Mouse (Mus musculus): Measurements from ENCODE around the gene Tm9sf3. TPM values are rescaled to one million over a fixed set of nuclear protein-coding genes. Genes with fewer than 3 reads are reported as not detected.

The Tm9sf3 gene
- total RNA-seq, 4 experiments from 2014 or later, result 119 to 131 (median 126) TPM

DNA sequence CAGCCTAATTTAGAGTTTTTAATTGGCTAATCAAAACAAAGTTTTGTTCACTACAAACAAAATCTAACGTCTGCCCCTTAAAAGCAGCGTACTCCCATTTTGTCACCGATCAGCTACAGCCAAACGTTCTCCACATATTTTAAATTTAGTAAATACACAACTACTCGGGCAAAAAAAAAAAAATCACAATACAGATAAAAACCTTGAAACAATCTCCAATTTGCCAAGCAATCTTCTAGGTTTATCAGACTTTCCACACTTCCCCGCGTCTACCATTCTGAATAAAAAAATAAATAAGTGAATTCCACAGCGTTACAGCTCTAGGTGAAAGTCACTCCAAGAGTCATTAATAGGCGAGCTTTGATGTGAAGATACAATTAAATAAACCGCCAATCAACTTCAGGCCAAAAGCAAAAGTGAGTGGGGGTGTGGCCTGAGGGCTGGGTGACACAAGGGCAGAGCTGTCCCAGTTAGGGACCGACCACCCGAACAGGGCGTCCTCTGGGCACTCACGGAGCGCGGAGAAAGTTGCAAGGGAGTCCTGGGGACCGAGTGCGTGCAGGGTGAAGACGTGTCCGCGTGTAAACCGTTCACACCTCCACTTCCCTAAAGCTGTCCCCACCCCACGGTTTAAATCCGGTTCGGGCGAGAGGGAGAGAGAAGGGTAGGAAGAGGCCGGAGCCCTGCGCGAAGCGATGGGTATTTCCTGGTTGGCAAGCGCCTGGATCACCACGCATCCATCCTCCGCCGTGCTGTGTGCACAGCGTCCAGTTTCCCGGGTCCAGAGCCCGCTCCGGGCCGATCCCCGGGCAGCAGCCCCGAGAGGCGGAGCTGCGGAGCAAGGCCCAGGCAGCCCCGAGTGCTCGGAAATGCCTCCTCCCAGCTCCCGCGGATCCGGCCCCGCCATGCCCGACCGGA is 826 bp downstream of the Tm9sf3 start:
- peak; percentile 36 to 47 for DNase-seq (ENCODE audit: low spot score in 2 of 2)

DNA sequence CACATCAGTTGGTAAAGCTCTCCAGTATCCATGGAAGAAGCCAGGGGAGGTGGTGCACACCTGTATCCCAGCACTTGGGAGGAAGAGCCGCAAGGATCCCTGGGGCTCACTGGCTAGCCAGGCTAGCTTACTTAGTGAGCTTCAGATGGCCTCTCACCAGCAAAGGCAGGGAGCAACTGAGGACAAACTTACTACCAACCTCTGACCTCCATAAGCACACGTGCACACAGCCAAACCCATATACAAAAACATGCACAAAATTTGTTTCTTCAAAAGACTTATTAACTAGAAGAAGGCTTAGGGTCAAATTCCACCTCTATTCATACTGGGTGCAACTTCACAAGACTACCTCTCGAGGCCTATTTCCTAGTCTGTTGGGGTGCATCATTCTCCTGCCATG is 3.1 kb downstream of the Tm9sf3 start:
- DNase-seq (ENCODE audit: low spot score in 2 of 2), result no peak

DNA sequence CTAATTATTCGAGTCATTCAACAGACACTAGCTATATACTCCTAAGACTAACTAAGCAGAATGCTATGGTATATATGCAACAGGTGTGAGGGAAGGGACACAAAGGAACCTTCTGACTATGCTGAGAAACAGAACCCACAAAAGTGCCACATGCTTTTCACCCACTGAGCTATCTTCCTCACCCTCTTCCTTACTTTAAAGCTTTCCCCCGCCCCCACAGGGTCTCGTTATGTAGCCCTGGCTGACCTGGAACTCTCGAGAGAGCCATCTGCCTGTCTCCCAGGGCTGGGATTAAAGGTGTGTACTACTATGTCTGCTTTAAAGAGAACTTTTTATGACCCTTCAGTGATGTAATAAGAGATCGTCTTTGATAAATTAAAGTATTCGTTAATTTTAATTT is 4.5 kb downstream of the Tm9sf3 start:
- DNase-seq (ENCODE audit: low spot score in 2 of 2), result no peak

DNA sequence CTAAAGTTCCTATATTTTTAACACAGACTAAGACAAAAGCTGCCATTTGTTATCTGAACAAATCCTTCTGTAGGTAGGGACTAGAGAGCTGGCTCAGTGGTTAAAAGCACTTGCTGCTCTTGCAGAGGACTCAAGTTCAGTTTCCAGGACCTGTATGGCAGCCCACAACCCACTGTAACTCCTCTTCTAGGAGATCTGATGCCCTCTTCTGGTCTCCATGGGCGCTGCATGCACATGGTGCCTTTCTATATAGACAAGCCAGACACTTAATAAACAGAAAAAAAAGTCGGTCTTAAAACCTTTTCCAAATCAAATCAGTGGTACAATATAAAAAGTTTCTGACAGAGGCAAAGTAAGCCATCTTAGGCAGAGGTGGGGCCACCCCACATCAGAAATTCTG is 5.1 kb downstream of the Tm9sf3 start:
- peak in 1 of 2 experiments; percentile 8 for DNase-seq (ENCODE audit: low spot score in 2 of 2)

DNA sequence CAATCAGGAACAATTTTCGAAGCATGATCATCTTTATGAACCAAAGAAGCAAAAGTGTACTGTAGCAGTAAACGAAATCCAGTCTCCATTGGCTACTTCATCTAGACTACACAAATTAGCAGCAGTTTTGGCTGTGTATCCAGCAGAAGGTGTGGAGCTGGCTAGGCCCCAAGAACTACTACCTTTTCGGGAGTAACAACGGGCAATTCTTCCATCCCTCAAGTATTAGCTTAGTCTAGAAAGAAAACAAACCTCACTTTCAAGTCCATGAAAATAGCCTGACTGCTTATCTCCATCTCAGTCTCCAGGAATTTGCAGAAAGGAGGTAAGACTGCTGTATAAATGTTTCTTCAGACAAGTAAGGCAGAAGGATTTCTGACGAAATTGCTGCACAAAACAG is 9.2 kb downstream of the Tm9sf3 start:
- DNase-seq (ENCODE audit: low spot score in 2 of 2), result no peak

DNA sequence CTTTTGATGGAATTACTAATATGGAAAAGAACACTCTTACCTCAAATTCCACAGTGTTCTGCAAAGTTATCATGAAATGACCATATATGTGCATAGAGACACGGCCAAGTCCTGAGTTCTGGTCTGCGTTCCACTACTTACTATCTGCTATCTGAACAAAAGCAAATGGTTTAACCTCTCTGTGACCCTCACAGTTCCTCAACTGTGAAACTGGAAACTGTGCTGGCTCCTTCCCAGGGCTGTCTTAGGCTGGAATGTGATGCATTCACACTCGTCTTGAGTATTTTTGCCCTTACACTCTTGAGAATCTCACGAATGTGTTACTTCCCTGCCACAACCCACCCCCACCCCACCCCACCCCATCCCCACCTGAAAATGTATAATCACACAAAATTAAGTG is 14.8 kb downstream of the Tm9sf3 start:
- no peak for DNase-seq (ENCODE audit: low spot score in 2 of 2)

DNA sequence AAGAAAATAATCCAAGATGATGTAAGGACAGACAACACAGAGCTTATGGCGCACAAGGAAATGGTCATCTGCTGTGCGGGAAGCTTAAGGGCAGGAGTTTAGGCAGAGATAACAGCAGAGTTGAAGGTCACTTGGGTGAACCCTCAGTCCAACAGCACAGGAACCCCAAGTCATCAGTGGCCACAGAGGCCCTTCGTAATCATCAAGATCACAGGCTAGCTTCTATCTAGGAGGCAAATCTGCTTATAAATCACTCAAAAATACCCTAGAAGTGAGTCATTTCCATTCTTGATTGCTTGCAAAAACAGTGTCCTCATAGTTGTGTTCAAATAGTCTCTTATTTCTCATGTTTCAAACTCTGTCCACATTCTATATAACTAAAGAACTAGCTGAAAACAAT is 15.5 kb downstream of the Tm9sf3 start:
- DNase-seq (ENCODE audit: low spot score in 2 of 2), result no peak

DNA sequence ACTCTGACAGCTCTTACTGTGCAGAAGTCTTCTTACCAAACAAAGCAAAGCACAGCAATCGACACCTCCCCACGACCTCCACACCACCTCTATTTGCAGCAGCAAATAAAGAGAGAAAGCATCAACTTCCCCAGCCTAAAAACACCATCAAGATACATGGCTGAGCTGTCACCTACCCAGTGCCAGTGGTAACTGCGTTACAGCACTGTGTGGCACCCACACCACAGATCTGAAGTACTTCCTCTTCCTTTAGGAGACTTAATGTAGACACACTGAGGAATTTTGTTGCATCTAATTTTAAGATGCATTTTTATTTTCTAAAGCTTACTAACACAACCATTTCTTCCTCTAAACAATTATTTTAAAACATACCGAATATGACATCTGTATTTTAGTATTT is 17.5 kb downstream of the Tm9sf3 start:
- no peak for DNase-seq (ENCODE audit: low spot score in 2 of 2)

DNA sequence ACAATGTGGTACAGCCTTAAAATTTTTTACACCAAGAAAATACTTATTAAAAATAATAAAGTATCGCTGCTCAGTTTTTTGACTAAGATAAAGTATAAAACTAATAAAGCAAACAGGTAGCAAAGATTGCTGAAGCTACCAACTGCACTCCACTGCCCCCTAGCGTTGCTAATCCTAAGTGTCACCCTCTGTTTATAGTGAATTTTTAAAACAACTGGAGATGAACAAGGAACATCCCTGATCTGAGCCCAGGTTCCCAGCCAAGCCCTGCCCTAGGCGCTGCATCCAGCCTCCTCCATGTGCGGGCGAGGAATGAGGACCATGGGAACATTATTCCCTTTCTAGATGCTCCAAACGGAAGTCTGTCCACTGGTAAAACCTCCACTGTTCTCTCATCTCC is 19.2 kb downstream of the Tm9sf3 start:
- peak in 1 of 2 experiments; percentile 11 for DNase-seq (ENCODE audit: low spot score in 2 of 2)

DNA sequence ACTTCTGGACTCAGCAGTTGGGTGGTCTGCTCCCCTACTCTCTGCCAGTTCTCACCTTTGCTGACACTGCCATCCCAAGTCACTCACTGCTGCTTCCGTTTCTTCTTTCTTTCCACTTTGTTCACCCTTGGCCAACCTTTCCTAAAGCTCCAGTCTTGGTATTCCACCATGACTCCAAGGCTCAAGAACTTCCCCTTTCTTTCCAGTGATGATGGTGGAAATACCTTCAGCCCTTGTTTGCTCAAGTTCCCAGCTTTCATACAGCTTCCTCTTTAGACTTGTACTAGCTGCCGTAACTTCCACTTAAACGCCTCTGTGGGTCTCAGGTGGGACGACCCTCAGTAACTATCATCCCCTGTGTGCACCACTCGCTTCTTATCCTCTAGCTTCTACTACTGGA is 21.8 kb downstream of the Tm9sf3 start:
- no peak for DNase-seq (ENCODE audit: low spot score in 2 of 2)

DNA sequence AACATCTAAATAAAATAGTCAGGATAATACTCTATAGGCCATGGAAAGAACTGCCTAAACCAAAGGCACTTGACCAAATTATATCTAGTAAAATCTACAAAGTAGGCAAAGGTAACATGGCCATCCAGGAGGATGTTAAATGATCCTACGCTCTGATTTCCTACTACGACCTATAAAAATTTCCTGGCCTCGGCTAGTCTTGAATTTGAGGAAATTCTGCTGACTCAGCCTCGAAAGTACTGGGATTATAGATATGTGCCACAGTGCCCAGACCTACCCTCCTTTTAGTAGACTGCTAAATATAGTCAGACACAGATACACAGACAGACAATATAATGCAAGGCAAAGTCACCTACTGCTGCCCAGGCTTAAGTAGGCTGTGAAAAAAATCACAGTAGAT is 30.1 kb downstream of the Tm9sf3 start:
- DNase-seq (ENCODE audit: low spot score in 2 of 2), result no peak

DNA sequence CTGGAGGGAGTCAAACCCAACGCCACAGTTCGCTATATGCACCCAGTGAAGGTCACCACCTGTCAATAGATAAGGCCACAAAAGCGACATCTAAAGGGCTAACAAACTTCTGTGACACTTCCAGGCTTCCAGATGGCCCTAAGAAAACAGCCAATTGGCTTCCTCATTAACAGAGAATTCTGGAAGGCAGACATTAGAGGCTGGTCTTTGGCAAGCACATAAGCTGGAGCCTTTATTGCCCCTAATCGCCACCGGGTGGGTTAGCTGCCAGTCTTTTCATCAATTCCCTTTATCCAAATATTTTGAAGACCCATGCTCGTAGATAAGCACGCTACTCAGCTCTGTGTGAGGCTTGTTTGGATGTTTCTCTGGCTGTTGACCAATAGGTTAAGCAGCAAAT is 55.5 kb downstream of the Tm9sf3 start:
- no peak for DNase-seq (ENCODE audit: low spot score in 2 of 2)

DNA sequence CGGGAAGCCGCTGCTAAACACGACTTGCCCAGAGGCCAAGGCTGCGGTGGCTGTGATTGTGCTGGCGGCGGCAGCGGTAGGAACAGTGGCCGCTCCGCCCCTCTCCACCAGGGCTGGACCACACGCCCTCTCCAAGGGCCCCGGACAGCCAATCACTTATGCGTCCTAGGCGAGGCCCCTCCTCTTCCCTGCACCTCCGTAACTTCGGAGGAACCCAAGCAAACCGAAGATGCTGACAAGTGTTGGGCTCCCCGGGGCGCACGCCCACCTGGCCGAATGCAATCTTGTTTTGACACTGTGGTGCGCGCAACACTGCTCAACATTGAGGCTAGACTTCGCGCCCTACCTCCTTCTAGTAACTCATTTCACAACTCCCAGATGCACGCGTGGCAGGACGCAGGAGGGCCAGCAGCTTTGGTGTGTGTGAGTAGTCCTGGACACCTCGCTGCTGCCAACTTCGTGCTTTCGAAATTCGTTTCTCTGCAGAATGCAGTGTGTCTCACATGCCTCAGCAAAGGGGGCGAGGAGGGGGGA is 56.9 kb downstream of the Tm9sf3 start, which contains the start of gene Tll2:
Gene Tll2, minus strand, starts transcription at position 25 of the 534 bp plus-strand sequence.
- DNase-seq (ENCODE audit: low spot score in 2 of 2), result peak in 1 of 2 experiments; percentile 18

DNA sequence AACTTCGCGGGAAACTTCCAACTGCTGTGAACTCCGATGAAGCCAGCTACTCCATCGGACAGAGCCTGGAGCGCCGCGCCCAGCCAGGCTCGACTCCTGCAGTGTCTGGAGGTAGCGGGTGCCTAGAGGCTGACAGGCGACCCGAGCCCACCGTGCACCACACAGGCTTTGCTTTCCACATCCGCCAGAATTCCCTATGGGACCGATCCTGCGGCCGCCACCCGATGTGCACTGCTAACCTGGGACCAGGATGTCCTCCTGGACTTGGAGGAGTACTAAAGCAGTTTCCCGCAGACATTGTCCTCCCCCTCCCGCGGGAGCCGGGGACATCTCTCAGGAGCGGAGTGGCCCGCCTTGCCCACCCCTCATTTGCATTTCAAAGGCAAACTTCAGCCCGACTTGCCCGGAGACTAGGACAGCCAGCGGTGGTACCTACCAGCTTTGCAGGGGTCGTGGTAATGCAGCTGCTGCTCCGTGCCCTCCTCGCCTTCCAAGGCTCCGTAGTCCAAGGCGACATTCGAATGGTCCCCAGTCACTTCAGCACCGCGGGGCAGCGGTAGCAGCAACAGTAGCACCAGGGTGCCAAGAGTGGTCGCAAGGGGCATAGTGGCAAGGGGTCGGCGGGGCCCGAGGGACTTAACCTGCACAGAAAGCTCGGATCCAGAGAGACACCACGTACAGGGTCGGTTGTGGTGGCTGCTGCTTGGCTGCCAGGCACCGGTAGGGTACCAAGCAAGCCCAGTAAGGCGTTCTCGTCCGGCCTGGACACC is 57.6 kb downstream of the Tm9sf3 start:
- DNase-seq (ENCODE audit: low spot score in 2 of 2), result no peak

DNA sequence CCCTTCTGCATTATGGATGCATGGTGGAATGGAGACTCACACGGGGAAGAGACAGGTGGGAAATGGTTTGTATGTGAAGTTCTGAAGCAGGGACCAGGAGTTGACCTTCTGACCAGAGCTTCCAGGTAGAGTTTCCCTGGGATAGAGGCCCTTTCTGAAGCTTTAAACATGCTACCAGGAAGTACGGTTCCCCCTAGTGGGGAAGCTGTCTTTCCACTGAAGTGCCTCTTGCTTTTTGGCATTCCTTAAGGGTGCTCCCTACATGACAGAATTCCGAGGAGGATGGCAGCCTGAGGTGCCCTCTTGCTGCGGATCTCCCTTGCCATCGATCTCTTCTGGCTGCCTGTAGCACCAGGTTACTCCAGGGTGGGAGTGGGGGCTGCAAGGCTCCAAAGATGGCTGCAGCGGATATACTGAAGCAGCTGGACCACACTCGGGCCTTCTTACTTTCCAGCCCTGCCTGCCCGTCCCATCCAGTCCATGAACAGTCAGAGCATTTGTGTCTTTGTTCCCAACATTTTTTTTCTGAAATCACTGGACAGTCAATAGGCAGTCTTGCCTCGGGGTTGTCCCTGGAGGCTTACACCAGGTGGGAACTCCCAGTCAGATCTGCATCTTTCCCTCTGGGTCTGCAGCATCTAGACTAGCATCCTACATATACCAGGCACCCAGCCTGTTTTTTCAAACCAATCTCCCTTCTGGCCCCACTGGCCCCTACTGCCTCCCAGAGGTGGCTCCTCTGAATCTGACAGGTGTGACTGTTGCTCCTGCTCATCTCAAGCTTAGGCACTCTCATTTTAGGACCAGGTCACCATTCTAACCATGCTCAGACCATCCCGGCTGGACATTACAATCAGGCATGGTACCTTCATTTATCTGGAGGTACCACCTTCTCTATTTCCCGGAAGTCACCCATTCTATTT is 59.4 kb downstream of the Tm9sf3 start:
- DNase-seq (ENCODE audit: low spot score in 2 of 2), result peak in 1 of 2 experiments; percentile 21

DNA sequence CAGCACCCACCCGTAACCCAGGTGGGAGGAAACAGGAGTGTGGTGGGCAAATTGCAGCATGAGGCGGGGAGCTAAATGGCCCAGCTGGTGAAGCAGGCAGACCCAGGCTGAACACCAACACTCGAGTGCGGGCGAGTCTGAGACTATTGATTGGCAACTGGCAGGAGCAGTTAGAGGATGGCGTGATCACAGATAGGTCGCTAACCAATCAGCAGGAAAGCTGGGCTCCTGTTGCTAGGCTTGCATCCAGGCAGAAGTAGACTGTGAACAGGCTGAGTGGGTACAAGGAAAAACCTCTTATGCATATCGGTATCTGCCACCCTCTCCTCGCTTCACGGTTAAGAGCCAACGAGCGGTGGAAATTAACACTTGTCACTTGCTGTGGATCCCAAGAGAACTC is 66.2 kb downstream of the Tm9sf3 start:
- peak in 1 of 2 experiments; percentile 57 for DNase-seq (ENCODE audit: low spot score in 2 of 2)

DNA sequence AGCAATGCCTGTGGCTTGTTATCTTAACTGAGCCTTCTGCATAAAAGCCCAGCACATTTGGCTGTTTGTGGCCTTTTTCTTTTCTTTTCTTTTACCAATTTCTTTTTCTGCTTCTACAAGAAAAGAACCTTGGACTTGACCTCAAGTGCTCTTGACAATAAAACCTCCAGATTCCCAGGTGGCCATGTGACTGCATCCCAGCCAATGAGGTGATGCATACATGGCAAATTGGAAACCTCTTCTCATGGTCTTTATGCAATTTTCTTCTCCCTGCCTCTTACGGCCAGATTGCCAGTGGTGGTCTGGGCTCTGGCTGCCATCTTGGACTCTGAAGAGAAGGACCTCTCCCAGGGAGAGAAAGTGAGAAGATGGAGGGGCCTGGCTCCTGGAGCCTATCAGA is 70.4 kb downstream of the Tm9sf3 start:
- no peak for DNase-seq (ENCODE audit: low spot score in 2 of 2)

DNA sequence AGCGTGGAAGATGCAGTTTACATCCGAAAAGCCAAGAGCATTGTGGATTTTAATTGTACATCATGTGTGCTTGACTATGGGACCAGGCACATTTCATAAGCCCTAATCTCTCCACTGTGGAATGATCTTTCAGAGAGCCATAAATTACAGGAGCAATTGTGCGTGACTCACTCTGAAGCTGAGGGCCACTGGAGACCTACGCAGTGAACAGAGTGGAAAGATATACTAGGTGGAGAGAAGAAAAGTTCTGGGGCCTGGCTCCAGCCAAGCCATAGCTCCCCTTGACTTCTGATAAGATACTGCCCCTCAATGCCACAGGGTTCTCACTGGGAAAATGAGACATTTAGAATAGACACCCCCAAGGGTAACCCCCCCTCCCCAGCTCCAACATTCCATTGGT is 70.8 kb downstream of the Tm9sf3 start:
- no peak for DNase-seq (ENCODE audit: low spot score in 2 of 2)

DNA sequence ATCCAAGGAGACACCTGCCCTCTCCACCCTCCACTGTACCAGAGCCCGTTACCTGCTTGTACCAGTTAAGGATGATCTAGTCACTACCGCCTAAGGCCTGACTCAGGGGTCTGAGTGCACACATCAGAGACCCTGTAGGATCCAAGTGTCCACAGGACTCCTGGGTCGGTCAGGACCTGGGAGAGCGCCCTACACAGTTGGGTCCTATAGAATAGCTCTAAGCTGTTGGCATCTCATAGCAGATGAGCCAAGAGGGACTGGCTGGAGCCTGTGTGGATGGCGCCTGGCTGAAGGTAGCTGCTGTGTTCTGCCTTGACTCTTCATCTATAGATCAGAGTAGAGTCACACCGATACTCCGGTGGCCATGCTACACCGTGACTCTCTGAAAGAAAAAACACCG is 72.1 kb downstream of the Tm9sf3 start:
- DNase-seq (ENCODE audit: low spot score in 2 of 2), result no peak

DNA sequence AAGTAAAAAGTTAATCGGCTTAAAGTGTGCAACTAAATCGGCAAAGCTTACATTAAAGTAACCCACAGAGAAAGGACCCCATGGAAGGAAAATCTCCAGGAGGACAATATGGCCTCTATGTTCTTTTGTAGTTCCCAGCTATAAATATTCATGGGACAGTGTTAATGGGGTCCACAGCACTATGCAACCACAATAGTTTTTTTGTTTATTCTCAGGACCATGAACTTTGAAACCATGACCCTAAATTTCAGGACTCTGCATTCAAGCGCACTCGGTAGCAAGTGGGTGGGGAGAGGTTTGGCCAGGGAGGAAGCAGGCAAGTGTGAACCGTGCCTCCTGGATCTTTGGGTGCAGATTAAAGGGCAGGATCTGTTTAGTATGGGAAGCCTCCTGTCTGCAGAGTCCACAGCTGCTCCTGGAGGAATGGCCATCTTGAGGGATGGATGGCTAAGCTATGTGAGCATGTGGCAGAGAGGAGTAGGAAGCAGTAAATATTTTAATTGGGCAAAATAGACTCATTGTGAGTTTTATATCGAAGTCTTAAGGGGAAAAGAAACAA is 72.8 kb downstream of the Tm9sf3 start:
- DNase-seq (ENCODE audit: low spot score in 2 of 2), result no peak

DNA sequence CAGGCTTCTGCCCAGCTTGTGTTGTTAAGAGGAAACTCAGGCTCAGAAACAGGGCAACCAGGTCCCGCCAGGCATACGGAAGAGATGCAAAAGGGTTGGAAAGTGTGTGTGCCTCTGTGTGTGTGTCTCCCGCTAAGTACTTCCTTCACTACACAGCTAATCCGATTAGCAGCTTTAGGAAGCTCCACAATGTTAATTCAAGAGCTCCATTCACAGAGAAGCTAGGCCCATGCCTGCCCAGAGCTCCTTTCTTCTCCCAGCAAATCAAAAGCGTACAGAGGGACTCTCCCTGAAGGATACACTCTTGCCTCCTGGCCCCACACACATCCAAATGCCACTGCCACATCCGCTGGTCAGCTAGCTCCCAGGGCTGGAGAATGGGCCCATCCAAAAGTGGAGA is 86.5 kb downstream of the Tm9sf3 start:
- no peak for DNase-seq (ENCODE audit: low spot score in 2 of 2)
